Mouse (Mus musculus): ENCODE measurements around the gene Lrrc37a. TPM values are rescaled to one million over a fixed set of nuclear protein-coding genes. Genes with fewer than 3 reads are reported as not detected.
"Not testable (repeated sequence)": the region's sequence is repeated elsewhere in the genome, so short reads cannot be mapped to it uniquely, and the experiment has no call there.

Gene Lrrc37a
- polyA plus RNA-seq (2014; fragmentation: Nextera tagmentation; extraction: Ambion mirVana), result not detected in 2 replicates

- no peak for ATAC-seq (ENCODE audit: low read depth)
- DNase-seq (ENCODE audit: low spot score), result no peak
- H3K4me1 ChIP-seq (ENCODE audit: control insufficient read depth, insufficient read depth, low read length), result no peaks in the 10 kb centered on the region
- no peaks in the 10 kb centered on the region for H3K36me3 ChIP-seq (ENCODE audit: control insufficient read depth, insufficient read depth, low read length)
- no peaks in the 10 kb centered on the region for H3K9me3 ChIP-seq (ENCODE audit: control insufficient read depth, low read length)
- H3K9ac ChIP-seq (ENCODE audit: low read depth, low read length), result no peak within 1 kb of the TSS
- 90% methylated on average over 12 of the region's 12 CpGs for WGBS
- no peak within 1 kb of the TSS for H3K4me2 ChIP-seq (ENCODE audit: low read depth, low read length)
- H3K27ac ChIP-seq (replicated peaks; ENCODE audit: low read depth, low read length), result no peak within 1 kb of the TSS
- H3K27me3 ChIP-seq (replicated peaks; ENCODE audit: control insufficient read depth, insufficient read depth, low read length), result no peaks in the 10 kb centered on the region
- no peak within 1 kb of the TSS for H3K4me3 ChIP-seq (ENCODE audit: low read depth, low read length)
Measured at GRCm38 (mm10) chr11:103504497-103504896, at the start of gene Lrrc37a. Gene Lrrc37a (minus strand): TSS chr11:103504597.

GRCm38 (mm10) chr11:103534973-103535372 is 30.6 kb upstream of the Lrrc37a start:
- H3K9ac ChIP-seq (ENCODE audit: low read depth, low read length); H3K4me2 ChIP-seq (ENCODE audit: low read depth, low read length); H3K27ac ChIP-seq (replicated peaks; ENCODE audit: low read depth, low read length); ATAC-seq (ENCODE audit: low read depth); H3K27me3 ChIP-seq (replicated peaks; ENCODE audit: control insufficient read depth, insufficient read depth, low read length); H3K4me1 ChIP-seq (ENCODE audit: control insufficient read depth, insufficient read depth, low read length); H3K36me3 ChIP-seq (ENCODE audit: control insufficient read depth, insufficient read depth, low read length); H3K4me3 ChIP-seq (ENCODE audit: low read depth, low read length); DNase-seq (ENCODE audit: low spot score); H3K9me3 ChIP-seq (ENCODE audit: control insufficient read depth, low read length): not testable (repeated sequence)
- 25% methylated on average over 1 of the region's 1 CpGs for WGBS

- 74% methylated on average over 2 of the region's 2 CpGs for WGBS
- Histone ChIP-seq H3K27ac (replicated peaks; ENCODE audit: low read depth, low read length) (no peak overlapping the region), H3K4me3 (ENCODE audit: low read depth, low read length) (no peak overlapping the region), H3K27me3 (replicated peaks; ENCODE audit: control insufficient read depth, insufficient read depth, low read length) (no peaks in the 10 kb centered on the region), H3K4me1 (ENCODE audit: control insufficient read depth, insufficient read depth, low read length) (no peaks in the 10 kb centered on the region), H3K9ac (ENCODE audit: low read depth, low read length) (no peak overlapping the region), H3K4me2 (ENCODE audit: low read depth, low read length) (no peak overlapping the region), H3K9me3 (ENCODE audit: control insufficient read depth, low read length) (0 out of 2 replicates have a peak, but pooled peaks cover 11% of the 10 kb centered on the region), H3K36me3 (ENCODE audit: control insufficient read depth, insufficient read depth, low read length) (no peaks in the 10 kb centered on the region)
- ATAC-seq (ENCODE audit: low read depth), result no peak
- no peak for DNase-seq (ENCODE audit: low spot score)
Measured at GRCm38 (mm10) chr11:103512111-103512510, 7.7 kb upstream of the Lrrc37a start.

GRCm38 (mm10) chr11:103464443-103464842 is 40.0 kb downstream of the Lrrc37a start:
- H3K27ac ChIP-seq (replicated peaks; ENCODE audit: low read depth, low read length), result no peak overlapping the region
- H3K9ac ChIP-seq (ENCODE audit: low read depth, low read length), result no peak overlapping the region
- H3K36me3 ChIP-seq (ENCODE audit: control insufficient read depth, insufficient read depth, low read length), result no peaks in the 10 kb centered on the region
- 67% methylated on average over 7 of the region's 7 CpGs for WGBS
- H3K4me3 ChIP-seq (ENCODE audit: low read depth, low read length), result no peak overlapping the region
- 0 out of 2 replicates have a peak, but pooled peaks cover 3% of the 10 kb centered on the region for H3K9me3 ChIP-seq (ENCODE audit: control insufficient read depth, low read length)
- H3K4me1 ChIP-seq (ENCODE audit: control insufficient read depth, insufficient read depth, low read length), result no peaks in the 10 kb centered on the region
- no peaks in the 10 kb centered on the region for H3K27me3 ChIP-seq (replicated peaks; ENCODE audit: control insufficient read depth, insufficient read depth, low read length)
- no peak overlapping the region for H3K4me2 ChIP-seq (ENCODE audit: low read depth, low read length)
- DNase-seq (ENCODE audit: low spot score) (no peak), ATAC-seq (ENCODE audit: low read depth) (no peak)

DNA sequence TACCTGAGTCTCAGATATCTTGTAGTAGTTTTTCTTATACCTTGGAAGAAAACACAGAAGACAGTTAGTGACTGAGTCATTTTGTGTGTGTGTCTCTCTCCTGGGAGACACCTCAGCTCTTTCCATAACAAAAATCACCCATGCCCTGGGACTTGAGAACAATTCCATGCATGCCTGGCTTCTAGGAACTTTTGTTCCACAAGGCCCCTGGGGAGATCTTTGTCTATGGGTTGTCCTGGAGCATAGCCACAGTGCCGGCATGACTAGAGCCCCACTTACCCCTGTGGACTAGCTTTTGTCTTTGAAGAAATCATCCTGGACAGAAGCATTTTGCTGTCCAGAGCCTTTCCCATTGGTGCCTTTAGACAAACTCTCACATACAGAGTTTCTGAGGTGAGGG is 53.3 kb downstream of the Lrrc37a start:
- H3K4me1 ChIP-seq (ENCODE audit: control insufficient read depth, insufficient read depth, low read length); H3K27me3 ChIP-seq (replicated peaks; ENCODE audit: control insufficient read depth, insufficient read depth, low read length); H3K9me3 ChIP-seq (ENCODE audit: control insufficient read depth, low read length); DNase-seq (ENCODE audit: low spot score); H3K36me3 ChIP-seq (ENCODE audit: control insufficient read depth, insufficient read depth, low read length); ATAC-seq (ENCODE audit: low read depth); H3K27ac ChIP-seq (replicated peaks; ENCODE audit: low read depth, low read length); H3K4me2 ChIP-seq (ENCODE audit: low read depth, low read length); H3K9ac ChIP-seq (ENCODE audit: low read depth, low read length); H3K4me3 ChIP-seq (ENCODE audit: low read depth, low read length): not testable (repeated sequence)
- WGBS, result 71% methylated on average over 1 of the region's 1 CpGs

GRCm38 (mm10) chr11:103449721-103450120 is 54.7 kb downstream of the Lrrc37a start:
- not testable (repeated sequence) for H3K4me1 ChIP-seq (ENCODE audit: control insufficient read depth, insufficient read depth, low read length); H3K4me2 ChIP-seq (ENCODE audit: low read depth, low read length); H3K36me3 ChIP-seq (ENCODE audit: control insufficient read depth, insufficient read depth, low read length); DNase-seq (ENCODE audit: low spot score); H3K27ac ChIP-seq (replicated peaks; ENCODE audit: low read depth, low read length); H3K27me3 ChIP-seq (replicated peaks; ENCODE audit: control insufficient read depth, insufficient read depth, low read length); H3K9ac ChIP-seq (ENCODE audit: low read depth, low read length); H3K4me3 ChIP-seq (ENCODE audit: low read depth, low read length); H3K9me3 ChIP-seq (ENCODE audit: control insufficient read depth, low read length); ATAC-seq (ENCODE audit: low read depth)
- 92% methylated on average over 14 of the region's 14 CpGs for WGBS

DNA sequence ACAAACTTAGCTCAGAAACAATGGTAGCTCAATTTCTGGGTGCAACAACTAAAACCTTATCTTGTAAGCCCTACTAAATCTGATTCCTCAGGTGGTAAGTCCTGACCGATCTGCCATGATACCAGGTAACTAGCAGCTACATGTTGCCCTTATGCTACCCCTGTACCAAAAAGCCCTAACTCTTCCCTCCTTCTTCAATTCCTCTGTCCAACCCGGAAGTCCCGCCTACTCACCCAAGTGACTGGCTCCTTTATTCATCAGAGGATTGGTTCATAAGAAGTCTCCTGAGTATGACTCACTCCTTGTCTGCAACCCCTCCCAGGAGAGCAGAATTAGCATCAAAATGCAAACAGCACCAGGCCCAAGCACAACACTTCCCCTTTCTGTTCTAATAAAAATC is 60.7 kb downstream of the Lrrc37a start:
- 91% methylated on average over 3 of the region's 3 CpGs for WGBS
- Histone ChIP-seq H3K9ac (ENCODE audit: low read depth, low read length) (no peak overlapping the region), H3K36me3 (ENCODE audit: control insufficient read depth, insufficient read depth, low read length) (no peaks in the 10 kb centered on the region), H3K4me1 (ENCODE audit: control insufficient read depth, insufficient read depth, low read length) (no peaks in the 10 kb centered on the region), H3K27me3 (replicated peaks; ENCODE audit: control insufficient read depth, insufficient read depth, low read length) (no peaks in the 10 kb centered on the region), H3K27ac (replicated peaks; ENCODE audit: low read depth, low read length) (no peak overlapping the region), H3K4me3 (ENCODE audit: low read depth, low read length) (no peak overlapping the region), H3K4me2 (ENCODE audit: low read depth, low read length) (no peak overlapping the region), H3K9me3 (ENCODE audit: control insufficient read depth, low read length) (no peaks in the 10 kb centered on the region)
- ATAC-seq (ENCODE audit: low read depth), result no peak
- DNase-seq (ENCODE audit: low spot score), result no peak

DNA sequence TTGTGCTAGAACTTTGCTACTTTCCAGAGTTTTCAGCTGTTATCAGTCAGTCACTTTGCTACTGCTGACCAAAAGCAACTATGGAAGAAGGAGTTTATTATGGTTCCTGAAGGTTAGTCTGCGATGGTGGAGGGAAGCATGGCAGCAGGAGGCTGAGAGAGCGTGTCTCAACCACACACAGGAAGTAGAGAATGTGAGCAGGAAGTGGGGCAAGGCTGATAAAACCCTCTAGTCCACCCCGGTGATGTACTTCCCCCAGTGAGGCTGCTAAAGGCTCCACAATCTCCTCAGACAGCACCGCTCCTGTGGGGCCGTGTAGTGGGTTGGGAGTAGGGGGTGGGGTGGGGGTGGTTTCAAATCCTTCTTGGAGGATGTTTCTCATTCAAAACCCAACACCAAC is 68.1 kb downstream of the Lrrc37a start:
- DNase-seq (ENCODE audit: low spot score) (no peak), ATAC-seq (ENCODE audit: low read depth) (no peak)
- Histone ChIP-seq H3K4me2 (ENCODE audit: low read depth, low read length) (no peak overlapping the region), H3K4me3 (ENCODE audit: low read depth, low read length) (no peak overlapping the region), H3K9ac (ENCODE audit: low read depth, low read length) (no peak overlapping the region), H3K4me1 (ENCODE audit: control insufficient read depth, insufficient read depth, low read length) (no peaks in the 10 kb centered on the region), H3K9me3 (ENCODE audit: control insufficient read depth, low read length) (no peaks in the 10 kb centered on the region), H3K27me3 (replicated peaks; ENCODE audit: control insufficient read depth, insufficient read depth, low read length) (no peaks in the 10 kb centered on the region), H3K27ac (replicated peaks; ENCODE audit: low read depth, low read length) (no peak overlapping the region), H3K36me3 (ENCODE audit: control insufficient read depth, insufficient read depth, low read length) (no peaks in the 10 kb centered on the region)
- 72% methylated on average over 5 of the region's 5 CpGs for WGBS

- H3K4me3 ChIP-seq (ENCODE audit: low read depth, low read length), result no peak overlapping the region
- DNase-seq (ENCODE audit: low spot score) (no peak), ATAC-seq (ENCODE audit: low read depth) (no peak)
- no peak overlapping the region for H3K9ac ChIP-seq (ENCODE audit: low read depth, low read length)
- no peak overlapping the region for H3K27ac ChIP-seq (replicated peaks; ENCODE audit: low read depth, low read length)
- 19% methylated on average over 5 of the region's 5 CpGs for WGBS
- H3K4me2 ChIP-seq (ENCODE audit: low read depth, low read length), result no peak overlapping the region
- no peaks in the 10 kb centered on the region; the same call in 1 of the 2 replicates for H3K4me1 ChIP-seq (ENCODE audit: control insufficient read depth, insufficient read depth, low read length)
- no peaks in the 10 kb centered on the region for H3K27me3 ChIP-seq (replicated peaks; ENCODE audit: control insufficient read depth, insufficient read depth, low read length)
- no peaks in the 10 kb centered on the region for H3K36me3 ChIP-seq (ENCODE audit: control insufficient read depth, insufficient read depth, low read length)
- no peaks in the 10 kb centered on the region for H3K9me3 ChIP-seq (ENCODE audit: control insufficient read depth, low read length)
Measured at GRCm38 (mm10) chr11:103425031-103425430, 79.4 kb downstream of the Lrrc37a start.

Data from embryonic facial prominence, embryonic 14.5 days (tissue).